In the genomic region with DNA sequence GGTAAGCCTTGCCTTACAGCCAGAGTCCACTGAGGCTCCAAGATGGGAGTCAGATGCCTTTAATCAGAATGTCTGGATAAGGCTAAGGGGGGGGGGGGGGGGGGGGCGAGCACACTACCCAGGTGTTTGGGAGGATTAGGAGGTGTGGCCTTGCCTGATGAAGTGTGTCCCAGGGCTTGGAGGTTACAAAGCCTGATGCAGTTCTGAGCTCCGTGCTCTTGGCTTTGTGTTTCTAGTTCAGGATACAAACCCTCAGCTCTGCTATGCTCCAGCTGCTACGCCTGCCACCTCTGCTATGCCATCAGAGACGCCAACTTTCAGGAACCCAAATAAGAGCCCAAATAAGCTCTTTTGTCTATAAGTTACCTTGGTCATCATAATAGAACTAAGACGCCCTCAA, we compare ENCODE assay signal across 17 mouse cellular contexts.
"Had no signal": no experiment of that assay in that cellular context is flagged by ENCODE, and none has a peak within 500 bp of the region (broad histone marks: within the 10 kb centered on the region; RNA-seq: fewer than 3 reads in every experiment).

No protein-coding gene starts in this region.

- H3K27me3 ChIP-seq: lung, embryonic 15.5 days; megakaryocyte, embryonic 14.5 days; midbrain, embryonic 13.5 days; midbrain, embryonic 15.5 days; neural tube, embryonic 12.5 days; stomach, embryonic 15.5 days had no signal

- DNase-seq: lung, adult 2 months; lung, postnatal 14 days; lung, postnatal 36 days; right cerebral cortex, postnatal 14 days; thymus, adult 2 months; thymus, postnatal 25 days; thymus, postnatal 4 days had no signal

- H3K9ac ChIP-seq: lung, embryonic 15.5 days; midbrain, embryonic 13.5 days; midbrain, embryonic 15.5 days; neural tube, embryonic 12.5 days; stomach, embryonic 15.5 days had no signal

- H3K36me3 ChIP-seq: midbrain, embryonic 13.5 days; midbrain, embryonic 15.5 days had no signal

- H3K4me2 ChIP-seq: lung, embryonic 15.5 days; midbrain, embryonic 11.5 days; midbrain, embryonic 13.5 days; midbrain, embryonic 15.5 days; neural tube, embryonic 12.5 days; stomach, embryonic 15.5 days had no signal

- H3K4me1 ChIP-seq: lung, embryonic 15.5 days; midbrain, embryonic 13.5 days; midbrain, embryonic 15.5 days; neural tube, embryonic 12.5 days; stomach, embryonic 15.5 days had no signal

- H3K9me3 ChIP-seq: lung, embryonic 15.5 days; megakaryocyte, embryonic 14.5 days; midbrain, embryonic 13.5 days; midbrain, embryonic 15.5 days; neural tube, embryonic 12.5 days; stomach, embryonic 15.5 days had no signal

- ATAC-seq: lung, postnatal 0 days; midbrain, embryonic 13.5 days; midbrain, embryonic 15.5 days had no signal

- H3K4me3 ChIP-seq: lung, embryonic 15.5 days; megakaryocyte, embryonic 14.5 days; midbrain, embryonic 13.5 days; midbrain, embryonic 15.5 days; neural tube, embryonic 12.5 days; stomach, embryonic 15.5 days had no signal

- H3K27ac ChIP-seq: lung, embryonic 15.5 days; macrophage; midbrain, embryonic 13.5 days; midbrain, embryonic 15.5 days; neural tube, embryonic 12.5 days; stomach, embryonic 15.5 days; stomach, postnatal 0 days had no signal
